Mouse (Mus musculus): ENCODE data around the gene Cop1. TPM values are rescaled to one million over a fixed set of nuclear protein-coding genes. Genes with fewer than 3 reads are reported as not detected.

Cop1 gene
- polyA plus RNA-seq, 1 experiment from 2014 or later: 12.7 TPM

DNA sequence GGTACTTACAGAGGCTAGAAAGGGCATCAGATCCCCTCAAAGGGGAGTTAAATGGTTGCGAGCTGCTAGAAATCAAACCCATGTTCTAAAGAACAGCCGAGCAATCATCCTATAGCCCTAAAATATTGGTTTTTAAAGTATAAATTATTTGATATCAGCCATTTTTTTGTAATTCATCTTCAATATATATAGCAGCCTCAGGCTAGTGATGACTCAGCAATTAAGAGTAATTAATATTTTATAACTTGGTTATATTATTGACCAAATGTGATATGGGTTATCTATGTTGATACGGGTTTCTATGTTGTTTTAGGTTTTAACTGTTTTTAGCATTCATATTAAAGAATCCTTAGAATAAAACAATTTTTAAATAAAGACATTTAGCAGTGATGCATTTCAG is 31.7 kb downstream of the Cop1 start:
- no peak overlapping the region for H3K4me3 ChIP-seq (ENCODE audit: low read length)
- H3K9me3 ChIP-seq (ENCODE audit: control insufficient read depth, low read length): no peaks in the 10 kb centered on the region
- peaks cover 5% of the 10 kb centered on the region for H3K36me3 ChIP-seq (ENCODE audit: control insufficient read depth, insufficient read depth, low read length)
- H3K4me1 ChIP-seq (ENCODE audit: control insufficient read depth, insufficient read depth, low read depth, low read length): no peaks in the 10 kb centered on the region
- ATAC-seq: no peak
- 94% methylated on average over 3 of the region's 3 CpGs for WGBS
- no peaks in the 10 kb centered on the region for H3K27me3 ChIP-seq (replicated peaks; ENCODE audit: control insufficient read depth, insufficient read depth, low read length)
- no peak overlapping the region for H3K9ac ChIP-seq (ENCODE audit: low read depth, low read length)
- H3K27ac ChIP-seq (ENCODE audit: low read depth, low read length): no peak overlapping the region
- no peak overlapping the region for H3K4me2 ChIP-seq (ENCODE audit: low read length)

DNA sequence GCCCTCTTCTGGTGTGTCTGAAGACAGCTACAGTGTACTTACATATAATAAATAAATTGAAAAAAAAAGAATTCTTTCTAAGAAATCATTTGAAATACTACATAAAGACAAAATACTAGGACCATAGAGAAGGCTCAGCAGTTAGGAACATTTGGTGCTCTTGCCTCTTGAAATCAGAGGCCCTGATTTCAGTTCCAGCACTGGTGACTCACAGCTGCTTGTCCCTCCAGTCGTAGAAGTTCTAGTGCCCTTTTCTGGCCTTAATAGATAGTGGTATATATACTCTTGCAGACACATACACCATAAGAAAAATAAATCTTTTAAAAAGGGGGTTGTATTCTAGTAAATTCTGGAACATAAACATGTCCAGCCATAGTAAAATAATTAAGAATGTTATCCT is 48.0 kb downstream of the Cop1 start:
- Histone ChIP-seq H3K27me3 (replicated peaks; ENCODE audit: control insufficient read depth, insufficient read depth, low read length) (no peaks in the 10 kb centered on the region), H3K4me1 (ENCODE audit: control insufficient read depth, insufficient read depth, low read depth, low read length) (no peaks in the 10 kb centered on the region), H3K27ac (ENCODE audit: low read depth, low read length) (no peak overlapping the region), H3K4me3 (ENCODE audit: low read length) (no peak overlapping the region), H3K36me3 (ENCODE audit: control insufficient read depth, insufficient read depth, low read length) (peaks cover 2% of the 10 kb centered on the region; the same call in 1 of the 2 replicates), H3K9ac (ENCODE audit: low read depth, low read length) (no peak overlapping the region), H3K9me3 (ENCODE audit: control insufficient read depth, low read length) (no peaks in the 10 kb centered on the region), H3K4me2 (ENCODE audit: low read length) (no peak overlapping the region)
- WGBS: 92% methylated on average over 1 of the region's 1 CpGs
- no peak for ATAC-seq

DNA sequence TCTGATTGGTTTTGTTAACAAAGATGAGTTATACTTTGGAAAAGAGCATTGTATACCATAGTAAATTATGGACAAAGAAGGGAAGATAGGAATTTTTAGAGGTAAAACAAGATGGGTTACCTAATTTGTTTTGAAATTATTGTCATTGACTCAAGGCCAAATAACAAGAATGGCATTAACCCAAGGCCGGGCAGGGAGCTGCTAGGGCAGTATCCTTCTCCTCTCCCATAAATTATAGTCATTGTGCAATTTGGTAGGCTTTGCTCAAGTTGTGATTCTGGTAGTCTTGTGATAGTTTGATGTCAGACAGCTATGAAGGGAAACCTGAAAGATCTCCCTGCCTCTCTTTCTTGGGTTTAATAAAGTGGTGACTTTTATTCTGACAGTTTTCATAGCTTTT is 49.7 kb downstream of the Cop1 start:
- H3K9ac ChIP-seq (ENCODE audit: low read depth, low read length): no peak overlapping the region
- H3K36me3 ChIP-seq (ENCODE audit: control insufficient read depth, insufficient read depth, low read length): peaks cover 2% of the 10 kb centered on the region; the same call in 1 of the 2 replicates
- no peak overlapping the region for H3K27ac ChIP-seq (ENCODE audit: low read depth, low read length)
- no peaks in the 10 kb centered on the region for H3K9me3 ChIP-seq (ENCODE audit: control insufficient read depth, low read length)
- H3K4me2 ChIP-seq (ENCODE audit: low read length): no peak overlapping the region
- H3K4me3 ChIP-seq (ENCODE audit: low read length): no peak overlapping the region
- no peaks in the 10 kb centered on the region for H3K27me3 ChIP-seq (replicated peaks; ENCODE audit: control insufficient read depth, insufficient read depth, low read length)
- ATAC-seq: no peak
- H3K4me1 ChIP-seq (ENCODE audit: control insufficient read depth, insufficient read depth, low read depth, low read length): no peaks in the 10 kb centered on the region
- 91% methylated on average over 1 of the region's 1 CpGs for WGBS

GRCm38 (mm10) chr1:159286833-159287232 is 54.7 kb downstream of the Cop1 start:
- H3K27ac ChIP-seq (ENCODE audit: low read depth, low read length): no peak overlapping the region
- no peaks in the 10 kb centered on the region for H3K9me3 ChIP-seq (ENCODE audit: control insufficient read depth, low read length)
- no peak for ATAC-seq
- H3K4me2 ChIP-seq (ENCODE audit: low read length): no peak overlapping the region
- no peaks in the 10 kb centered on the region for H3K36me3 ChIP-seq (ENCODE audit: control insufficient read depth, insufficient read depth, low read length)
- no peak overlapping the region for H3K4me3 ChIP-seq (ENCODE audit: low read length)
- H3K27me3 ChIP-seq (replicated peaks; ENCODE audit: control insufficient read depth, insufficient read depth, low read length): no peaks in the 10 kb centered on the region
- 78% methylated on average over 1 of the region's 1 CpGs for WGBS
- H3K4me1 ChIP-seq (ENCODE audit: control insufficient read depth, insufficient read depth, low read depth, low read length): no peaks in the 10 kb centered on the region
- no peak overlapping the region for H3K9ac ChIP-seq (ENCODE audit: low read depth, low read length)

DNA sequence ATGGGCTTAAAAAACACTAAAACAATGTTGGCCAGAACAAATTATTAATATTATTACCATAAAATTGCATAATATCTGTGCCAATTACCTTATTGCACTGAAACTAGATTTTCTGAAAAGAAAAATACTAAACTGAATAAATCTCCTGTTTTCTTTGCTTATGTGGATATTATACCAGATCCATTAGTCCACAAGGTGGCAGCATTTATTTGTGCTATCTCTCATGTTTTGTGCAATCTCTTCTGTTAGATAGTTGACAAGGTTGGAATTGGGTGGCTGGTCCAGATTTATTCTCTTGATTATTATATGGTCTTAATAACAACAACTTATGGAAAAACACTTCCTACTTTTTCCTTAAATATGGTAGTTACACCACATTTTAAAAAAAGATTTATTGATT is 58.1 kb downstream of the Cop1 start:
- H3K9me3 ChIP-seq (ENCODE audit: control insufficient read depth, low read length): no peaks in the 10 kb centered on the region
- H3K36me3 ChIP-seq (ENCODE audit: control insufficient read depth, insufficient read depth, low read length): no peaks in the 10 kb centered on the region
- no peak overlapping the region for H3K4me3 ChIP-seq (ENCODE audit: low read length)

GRCm38 (mm10) chr1:159290859-159291258 is 58.7 kb downstream of the Cop1 start:
- Histone ChIP-seq H3K9ac (ENCODE audit: low read depth, low read length) (no peak overlapping the region), H3K9me3 (ENCODE audit: control insufficient read depth, low read length) (no peaks in the 10 kb centered on the region), H3K27me3 (replicated peaks; ENCODE audit: control insufficient read depth, insufficient read depth, low read length) (no peaks in the 10 kb centered on the region), H3K36me3 (ENCODE audit: control insufficient read depth, insufficient read depth, low read length) (no peaks in the 10 kb centered on the region), H3K27ac (ENCODE audit: low read depth, low read length) (no peak overlapping the region), H3K4me2 (ENCODE audit: low read length) (no peak overlapping the region), H3K4me3 (ENCODE audit: low read length) (no peak overlapping the region), H3K4me1 (ENCODE audit: control insufficient read depth, insufficient read depth, low read depth, low read length) (no peaks in the 10 kb centered on the region)
- WGBS: 93% methylated on average over 2 of the region's 2 CpGs
- no peak for ATAC-seq

More for the DNA sequence above, 58.1 kb downstream of the Cop1 start:
- Histone ChIP-seq H3K27me3 (replicated peaks; ENCODE audit: control insufficient read depth, insufficient read depth, low read length) (no peaks in the 10 kb centered on the region), H3K27ac (ENCODE audit: low read depth, low read length) (no peak overlapping the region), H3K4me2 (ENCODE audit: low read length) (no peak overlapping the region), H3K4me1 (ENCODE audit: control insufficient read depth, insufficient read depth, low read depth, low read length) (no peaks in the 10 kb centered on the region), H3K9ac (ENCODE audit: low read depth, low read length) (no peak overlapping the region)
- no peak for ATAC-seq

DNA sequence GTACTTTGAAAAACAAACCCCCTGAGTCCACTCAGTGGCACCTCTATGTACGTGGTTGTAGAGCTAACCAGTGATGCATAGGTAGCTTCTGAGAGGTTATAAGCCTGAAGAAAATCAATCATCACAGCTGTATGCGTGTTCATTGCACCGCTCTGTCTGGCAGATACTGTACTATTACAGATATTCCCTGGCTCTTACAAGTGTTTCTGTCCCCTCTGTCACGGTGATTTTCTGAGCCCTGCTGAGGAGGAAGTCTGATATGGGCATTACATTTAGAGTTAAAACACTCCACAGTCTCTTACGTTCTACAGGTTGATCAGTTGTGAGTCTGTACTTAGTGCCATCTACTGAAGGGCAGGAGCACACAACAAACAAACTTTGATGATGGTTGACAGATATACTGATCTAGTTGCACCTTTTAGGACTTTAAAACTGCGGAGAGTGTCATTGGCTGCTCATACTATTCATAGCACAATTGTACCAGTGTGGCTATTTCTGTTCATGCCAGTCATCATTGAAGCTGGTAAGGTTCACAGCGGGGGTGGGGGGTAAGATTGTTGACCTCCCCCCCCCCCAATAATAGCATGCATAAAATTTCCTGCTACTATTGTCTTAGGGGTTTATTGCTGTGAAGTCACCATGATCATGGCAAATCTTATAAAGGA is 69.4 kb downstream of the Cop1 start:
- Histone ChIP-seq H3K9me3 (ENCODE audit: control insufficient read depth, low read length) (no peaks in the 10 kb centered on the region), H3K27me3 (replicated peaks; ENCODE audit: control insufficient read depth, insufficient read depth, low read length) (no peaks in the 10 kb centered on the region), H3K4me1 (ENCODE audit: control insufficient read depth, insufficient read depth, low read depth, low read length) (no peaks in the 10 kb centered on the region), H3K9ac (ENCODE audit: low read depth, low read length) (no peak overlapping the region), H3K36me3 (ENCODE audit: control insufficient read depth, insufficient read depth, low read length) (no peaks in the 10 kb centered on the region), H3K27ac (ENCODE audit: low read depth, low read length) (no peak overlapping the region), H3K4me3 (ENCODE audit: low read length) (no peak overlapping the region), H3K4me2 (ENCODE audit: low read length) (no peak overlapping the region)
- ATAC-seq: no peak
- WGBS: 93% methylated on average over 7 of the region's 7 CpGs

DNA sequence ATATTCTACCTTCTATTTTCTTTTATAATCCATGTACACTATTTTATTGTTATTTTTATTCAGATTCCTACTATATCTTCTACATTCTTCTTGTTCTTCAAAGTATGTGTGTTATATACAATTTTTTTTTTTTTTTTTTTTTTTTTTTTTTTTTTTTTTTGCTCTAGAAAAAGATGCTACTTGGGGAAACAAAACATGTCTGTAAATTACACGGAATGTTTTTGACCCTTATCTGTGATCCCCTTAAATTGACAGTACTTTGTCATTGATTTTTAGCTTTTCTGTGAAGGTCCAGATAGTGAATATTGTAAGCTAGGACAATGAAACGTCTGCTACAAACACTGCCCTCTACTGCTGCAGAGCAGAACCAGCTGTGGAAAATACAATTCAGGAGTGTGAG is 81.5 kb downstream of the Cop1 start:
- no peaks in the 10 kb centered on the region for H3K4me1 ChIP-seq (ENCODE audit: control insufficient read depth, insufficient read depth, low read depth, low read length)
- no peak overlapping the region for H3K4me2 ChIP-seq (ENCODE audit: low read length)
- H3K27ac ChIP-seq (ENCODE audit: low read depth, low read length): no peak overlapping the region
- H3K36me3 ChIP-seq (ENCODE audit: control insufficient read depth, insufficient read depth, low read length): no peaks in the 10 kb centered on the region
- no peaks in the 10 kb centered on the region for H3K27me3 ChIP-seq (replicated peaks; ENCODE audit: control insufficient read depth, insufficient read depth, low read length)
- H3K9ac ChIP-seq (ENCODE audit: low read depth, low read length): no peak overlapping the region
- 73% methylated on average over 2 of the region's 2 CpGs for WGBS
- H3K9me3 ChIP-seq (ENCODE audit: control insufficient read depth, low read length): no peaks in the 10 kb centered on the region
- H3K4me3 ChIP-seq (ENCODE audit: low read length): no peak overlapping the region
- no peak for ATAC-seq

DNA sequence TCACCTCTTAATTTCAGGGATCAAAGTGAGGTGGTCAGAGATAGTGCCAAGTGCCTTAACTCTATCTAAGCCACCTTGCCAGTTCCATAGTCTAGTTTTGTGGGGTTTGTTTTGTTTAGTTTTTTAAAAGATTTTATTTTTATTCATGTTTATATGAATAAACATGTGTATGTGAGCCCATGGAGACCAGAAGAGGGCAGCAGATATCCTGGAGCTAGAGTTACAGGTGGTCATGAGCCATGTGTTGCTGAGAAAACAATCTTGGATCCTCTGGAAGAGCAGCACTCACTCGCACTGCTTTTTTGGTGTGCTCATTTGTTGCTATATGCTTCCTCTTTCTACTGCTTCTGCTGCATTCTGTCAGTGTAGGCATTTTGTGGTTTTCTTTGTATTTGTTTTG is 90.5 kb downstream of the Cop1 start:
- no peaks in the 10 kb centered on the region for H3K9me3 ChIP-seq (ENCODE audit: control insufficient read depth, low read length)
- no peak overlapping the region for H3K9ac ChIP-seq (ENCODE audit: low read depth, low read length)
- no peaks in the 10 kb centered on the region for H3K4me1 ChIP-seq (ENCODE audit: control insufficient read depth, insufficient read depth, low read depth, low read length)
- no peak overlapping the region for H3K4me3 ChIP-seq (ENCODE audit: low read length)
- no peak overlapping the region for H3K4me2 ChIP-seq (ENCODE audit: low read length)
- ATAC-seq: no peak
- no peaks in the 10 kb centered on the region for H3K27me3 ChIP-seq (replicated peaks; ENCODE audit: control insufficient read depth, insufficient read depth, low read length)
- WGBS: 78% methylated on average over 1 of the region's 1 CpGs
- H3K36me3 ChIP-seq (ENCODE audit: control insufficient read depth, insufficient read depth, low read length): no peaks in the 10 kb centered on the region
- no peak overlapping the region for H3K27ac ChIP-seq (ENCODE audit: low read depth, low read length)

DNA sequence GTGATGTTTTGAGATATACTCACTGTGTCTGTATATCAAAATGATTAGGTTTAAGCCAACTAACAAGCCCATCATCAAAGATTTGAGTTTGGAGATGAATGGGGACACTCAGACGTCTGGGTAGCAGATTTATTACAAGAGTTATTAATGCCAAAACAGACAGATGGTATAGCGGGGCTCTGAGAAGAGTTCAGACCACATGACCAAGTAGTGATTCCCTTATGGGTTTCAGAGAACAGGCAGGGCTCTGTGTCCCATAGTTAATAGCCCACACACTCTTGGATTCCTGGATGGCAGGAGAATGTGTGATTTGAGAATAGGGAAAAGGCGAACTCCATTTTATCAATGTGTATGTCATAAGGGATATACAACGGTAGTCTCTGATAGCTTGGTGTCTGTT is 98.9 kb downstream of the Cop1 start:
- H3K4me3 ChIP-seq (ENCODE audit: low read length): no peak overlapping the region
- H3K9me3 ChIP-seq (ENCODE audit: control insufficient read depth, low read length): no peaks in the 10 kb centered on the region
- no peaks in the 10 kb centered on the region for H3K27me3 ChIP-seq (replicated peaks; ENCODE audit: control insufficient read depth, insufficient read depth, low read length)
- WGBS: 67% methylated on average over 4 of the region's 4 CpGs
- H3K4me2 ChIP-seq (ENCODE audit: low read length): no peak overlapping the region
- no peak overlapping the region for H3K27ac ChIP-seq (ENCODE audit: low read depth, low read length)
- ATAC-seq: peak; percentile 71
- no peak overlapping the region for H3K9ac ChIP-seq (ENCODE audit: low read depth, low read length)
- H3K4me1 ChIP-seq (ENCODE audit: control insufficient read depth, insufficient read depth, low read depth, low read length): no peaks in the 10 kb centered on the region
- peaks cover 6% of the 10 kb centered on the region for H3K36me3 ChIP-seq (ENCODE audit: control insufficient read depth, insufficient read depth, low read length)
